Mouse (Mus musculus) adrenal gland (tissue): ENCODE measurements around the gene Ppp1r16b.

Experiments used
- intact Hi-C: fragments of 180-260 bp; cut with DNase I; formaldehyde crosslinking; loops from one replicate; pipeline ENCODE4 v1.15.1; 2025

The Ppp1r16b gene

DNA sequence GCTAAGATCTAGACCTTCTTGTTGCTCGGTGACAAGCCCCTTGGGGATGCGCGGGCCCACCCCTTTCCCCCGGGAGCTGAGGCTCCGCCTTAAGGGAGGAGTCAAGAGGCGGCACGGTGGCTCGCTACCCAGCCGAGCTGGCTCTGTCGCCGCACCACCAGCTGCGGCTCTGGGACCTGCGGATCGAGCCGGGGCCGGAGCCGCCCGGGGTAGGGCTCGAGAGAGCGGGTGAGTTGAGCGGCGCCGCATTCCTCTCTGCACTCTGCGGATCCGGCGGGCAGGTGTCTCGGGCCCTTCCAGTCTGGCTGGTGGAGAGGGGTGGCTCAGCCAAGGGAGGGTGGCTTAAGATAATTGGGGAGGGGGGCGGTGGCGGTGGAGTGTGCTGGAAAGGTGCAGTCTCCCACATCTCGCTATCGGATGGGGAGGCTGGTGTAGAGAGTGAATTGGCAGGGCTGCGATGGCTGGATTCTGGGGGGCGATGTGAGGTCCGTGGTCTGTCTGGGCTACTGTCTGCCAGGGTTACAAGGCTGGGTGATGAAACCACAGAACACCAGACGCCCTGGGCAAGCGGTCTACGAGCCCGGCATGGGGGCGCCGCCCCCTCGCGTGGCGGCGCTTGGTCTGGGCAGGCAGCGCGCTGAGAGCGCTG, 1.9 kb downstream of the Ppp1r16b start:
- intact Hi-C loops, result loop anchor here (5.0 kb wide), 1 partner anchor 80 kb away; no protein-coding TSS in a partner anchor

DNA sequence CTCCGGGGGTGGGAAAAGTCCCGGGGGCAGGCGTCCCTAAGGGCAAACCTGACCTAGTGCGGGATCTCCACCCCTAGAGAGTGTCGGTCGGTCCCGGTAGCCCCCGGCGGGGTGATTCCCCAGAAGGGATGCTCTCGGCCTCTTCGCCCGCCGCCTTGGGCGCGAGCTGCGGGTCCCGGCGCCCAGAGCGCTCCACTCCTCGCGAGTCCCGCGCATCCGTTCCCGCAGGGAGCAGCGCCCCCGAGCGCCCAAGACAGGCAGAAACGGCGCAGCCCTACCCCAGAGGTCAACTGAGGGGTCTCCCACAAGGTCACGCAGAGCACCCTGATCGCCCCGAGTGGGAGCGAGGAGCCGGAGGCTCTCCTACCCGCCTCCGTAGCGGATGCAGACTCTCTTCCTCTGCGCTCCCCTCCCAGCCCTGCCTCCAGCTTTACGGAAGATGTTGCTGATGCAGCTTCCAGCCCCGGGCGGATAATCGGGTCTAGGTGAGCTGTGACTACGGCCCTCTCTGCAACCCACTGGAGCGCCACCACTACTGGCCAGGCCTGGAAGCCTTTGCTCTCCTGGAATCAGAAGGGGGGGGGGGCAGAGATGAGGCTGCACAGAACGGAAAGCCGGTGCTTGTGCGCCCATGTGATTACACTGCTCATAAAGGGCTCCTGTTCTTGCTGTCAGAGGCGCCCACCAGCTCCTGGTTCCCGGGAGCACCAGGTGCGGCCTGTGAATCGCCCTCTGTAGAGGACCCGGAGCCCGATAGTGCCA, 2.7 kb downstream of the Ppp1r16b start:
- intact Hi-C loops, result loop anchor here (5.0 kb wide), 1 partner anchor 79 kb away; no protein-coding TSS in a partner anchor

DNA sequence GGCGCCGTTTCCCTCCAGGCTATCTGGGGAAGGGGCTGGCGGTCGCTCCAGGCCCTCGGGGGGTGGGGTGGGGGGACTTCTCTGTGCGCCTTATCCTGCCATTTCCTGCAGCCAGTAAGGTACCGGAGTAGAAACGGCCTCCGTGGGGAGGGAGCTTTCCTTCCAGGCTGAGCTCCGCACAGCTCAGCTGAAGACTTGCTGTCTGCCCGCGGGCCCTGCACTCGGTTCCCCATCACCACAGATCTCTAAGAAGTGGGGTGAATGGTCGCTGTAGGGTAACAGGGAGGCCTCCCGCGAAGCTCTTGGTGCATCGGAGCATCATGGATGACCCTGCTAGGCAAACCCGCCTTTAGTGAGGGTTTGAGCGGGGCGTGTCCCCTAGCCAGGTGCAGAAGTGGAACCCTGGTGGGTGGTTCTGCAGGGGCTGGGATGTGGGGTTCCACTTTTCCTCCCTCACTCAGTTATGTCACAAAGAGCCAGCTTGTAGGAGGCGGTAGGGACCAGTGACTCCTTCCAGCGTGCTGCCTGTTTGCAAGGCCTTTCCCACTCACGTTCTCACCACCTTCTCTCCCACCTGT, 3.3 kb downstream of the Ppp1r16b start:
- intact Hi-C loops, result loop anchor here (5.0 kb wide), 1 partner anchor 79 kb away; no protein-coding TSS in a partner anchor

DNA sequence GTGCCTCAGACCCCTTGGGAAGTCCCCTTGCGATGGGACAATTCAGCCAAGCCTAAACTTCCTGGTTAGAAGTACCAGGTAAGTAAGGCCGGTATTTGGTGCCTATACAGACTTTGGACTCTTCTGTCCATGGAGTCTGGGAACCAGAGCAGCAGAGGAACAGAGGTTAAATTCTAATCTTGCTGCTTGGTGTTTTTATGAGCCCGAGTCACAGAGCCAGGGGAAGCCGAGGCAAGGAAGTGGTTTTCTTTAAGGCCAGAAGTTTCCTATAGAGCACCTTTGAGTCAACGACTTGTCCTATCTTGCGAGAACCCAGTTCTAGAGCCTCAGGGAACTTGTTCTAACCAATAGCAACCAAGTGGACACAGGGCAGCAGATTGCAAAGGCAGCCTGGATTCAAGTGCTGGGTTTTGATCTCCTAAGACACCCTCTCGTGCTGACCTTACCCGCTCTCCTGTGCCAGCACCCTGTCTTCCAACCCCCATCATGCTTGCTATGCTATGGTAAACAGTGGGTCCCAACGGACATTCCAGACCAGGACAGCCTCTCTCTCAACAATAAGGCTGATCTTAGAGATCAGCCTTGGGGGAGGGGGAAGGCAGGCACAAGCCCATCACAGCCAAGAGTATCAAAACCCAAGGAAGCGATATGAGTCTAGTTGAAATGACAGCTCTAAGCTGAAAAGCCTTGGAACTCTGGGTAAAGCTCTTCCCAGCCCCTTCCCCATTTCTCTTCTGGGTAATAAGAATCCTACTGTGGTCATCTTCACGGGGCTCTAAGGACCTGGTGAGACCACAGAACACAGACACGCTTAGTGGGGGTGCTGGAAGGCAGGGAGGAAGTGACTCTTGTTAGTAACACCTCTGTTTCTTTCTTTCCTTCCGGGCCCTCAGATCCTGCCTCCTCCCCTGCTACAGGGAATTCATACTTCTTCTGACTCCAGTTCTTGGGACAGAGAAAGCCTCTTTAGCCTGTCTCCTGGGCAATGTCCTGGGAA, 4.3 kb downstream of the Ppp1r16b start:
- intact Hi-C loops, result loop anchor here (5.0 kb wide), 1 partner anchor 78 kb away; no protein-coding TSS in a partner anchor

DNA sequence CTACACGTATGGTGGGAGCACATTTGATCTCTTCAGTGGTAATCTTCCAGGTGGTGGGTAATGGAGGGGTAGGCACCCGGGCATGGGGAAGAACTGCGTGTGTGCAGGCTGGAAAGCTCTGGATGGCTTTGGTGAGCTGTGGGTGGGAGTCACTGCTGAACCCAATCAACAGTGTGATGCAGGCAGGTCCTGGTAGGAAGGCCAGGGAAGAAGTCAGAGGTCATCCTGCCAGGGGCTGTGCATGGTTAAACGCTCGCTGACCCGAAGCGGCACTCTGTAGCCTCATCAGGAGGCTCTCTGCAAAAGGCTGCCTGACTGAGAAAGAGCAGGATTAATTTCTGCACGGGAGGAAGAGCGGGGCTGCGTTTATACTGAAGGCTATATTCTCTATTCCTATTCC, 5.4 kb downstream of the Ppp1r16b start:
- intact Hi-C loops, result no loop called here

DNA sequence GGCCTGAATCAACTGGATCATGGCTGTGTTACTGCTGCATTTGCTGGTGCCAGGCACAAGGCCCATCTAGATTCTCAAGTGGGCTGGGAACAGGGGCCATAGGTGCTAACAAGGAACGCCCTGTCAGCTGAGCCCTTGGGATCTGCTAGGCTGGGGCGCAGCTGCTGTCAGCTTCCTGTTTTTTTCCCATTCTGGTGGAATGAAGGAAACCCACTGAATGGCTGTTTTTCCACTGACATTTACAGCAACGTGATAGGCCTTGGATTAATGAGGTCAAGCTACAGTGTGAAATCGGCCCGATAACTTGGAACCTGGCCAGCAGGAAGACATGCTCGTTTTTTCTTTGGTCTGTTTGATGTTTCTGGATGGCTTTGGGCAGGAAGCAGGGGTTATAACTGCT, 7.6 kb downstream of the Ppp1r16b start:
- intact Hi-C loops, result no loop called here

DNA sequence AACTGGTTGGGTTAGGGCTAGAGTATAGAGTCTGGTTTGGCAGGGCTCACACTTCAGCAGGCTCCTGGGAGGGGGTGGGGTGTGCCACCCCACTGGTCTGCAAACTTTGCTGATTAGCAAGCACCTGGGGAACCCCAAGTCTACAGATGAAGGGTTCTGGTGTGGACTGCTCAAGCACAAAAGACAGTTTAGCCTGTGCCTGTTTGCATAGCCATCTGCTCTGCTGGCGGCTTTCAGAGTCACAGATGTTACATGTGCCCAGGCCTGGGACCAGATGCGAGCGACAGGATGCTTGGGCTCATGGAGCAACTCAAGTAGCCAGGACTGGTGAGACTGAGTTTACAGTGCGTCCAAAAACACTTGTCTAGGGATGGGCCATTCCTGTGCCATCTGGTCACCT, 8.3 kb downstream of the Ppp1r16b start:
- intact Hi-C loops, result no loop called here

DNA sequence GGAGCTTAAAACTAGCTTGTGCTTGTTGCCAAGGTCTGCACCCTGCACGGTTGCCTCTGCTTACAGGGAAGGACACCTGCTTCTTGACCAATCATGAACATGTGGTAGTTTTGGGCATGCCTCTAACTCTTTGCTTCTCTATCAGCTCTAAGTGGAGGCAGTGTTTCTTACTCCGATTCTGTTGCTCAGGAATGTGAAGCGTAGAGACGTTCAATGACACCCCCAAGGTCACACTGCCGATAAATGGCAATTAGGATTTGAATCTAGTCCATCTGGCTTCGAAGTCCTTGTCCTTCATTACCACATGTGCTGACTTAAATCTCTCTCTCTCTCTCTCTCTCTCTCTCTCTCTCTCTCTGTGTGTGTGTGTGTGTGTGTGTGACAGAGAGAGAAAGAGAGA, 8.9 kb downstream of the Ppp1r16b start:
- intact Hi-C loops, result no loop called here

DNA sequence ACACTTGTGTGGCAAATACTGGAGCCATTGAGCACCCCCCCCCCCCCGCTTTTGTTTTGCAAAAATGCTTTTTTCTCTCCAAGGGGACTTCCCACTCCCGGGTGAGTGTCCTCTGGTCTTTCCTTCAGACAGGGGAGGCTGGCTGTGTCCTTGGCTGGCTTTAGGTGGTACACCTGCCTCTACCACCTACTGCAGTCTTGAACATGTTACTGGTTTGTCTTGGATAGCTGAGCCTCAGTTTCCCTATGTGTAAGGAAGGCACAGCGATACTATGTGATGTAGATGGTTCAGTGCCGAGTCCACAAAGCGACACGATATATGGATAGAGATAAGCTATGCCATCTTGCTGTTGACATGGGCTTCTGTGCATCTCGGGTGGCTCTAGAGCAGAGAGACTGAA, 9.6 kb downstream of the Ppp1r16b start:
- intact Hi-C loops, result no loop called here

DNA sequence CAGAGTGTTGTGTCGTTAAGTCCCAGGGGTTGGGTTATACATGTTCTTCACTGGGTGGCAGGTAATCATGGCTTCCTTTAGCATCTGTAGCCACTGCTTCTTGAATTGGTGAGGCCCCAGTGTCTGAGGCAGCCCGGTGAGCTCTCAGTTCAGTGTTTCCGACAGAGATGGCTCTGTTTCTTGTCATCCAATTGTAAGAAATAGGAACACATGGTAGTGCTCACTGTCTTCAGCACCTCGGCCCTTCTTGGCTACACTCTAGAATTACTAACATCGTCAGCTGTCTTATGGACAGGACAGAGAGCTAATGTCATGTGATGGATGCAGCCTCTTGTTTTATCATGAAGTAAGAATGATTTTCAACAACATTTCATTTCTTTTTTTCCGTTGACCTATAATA, 10.0 kb downstream of the Ppp1r16b start:
- intact Hi-C loops, result no loop called here

DNA sequence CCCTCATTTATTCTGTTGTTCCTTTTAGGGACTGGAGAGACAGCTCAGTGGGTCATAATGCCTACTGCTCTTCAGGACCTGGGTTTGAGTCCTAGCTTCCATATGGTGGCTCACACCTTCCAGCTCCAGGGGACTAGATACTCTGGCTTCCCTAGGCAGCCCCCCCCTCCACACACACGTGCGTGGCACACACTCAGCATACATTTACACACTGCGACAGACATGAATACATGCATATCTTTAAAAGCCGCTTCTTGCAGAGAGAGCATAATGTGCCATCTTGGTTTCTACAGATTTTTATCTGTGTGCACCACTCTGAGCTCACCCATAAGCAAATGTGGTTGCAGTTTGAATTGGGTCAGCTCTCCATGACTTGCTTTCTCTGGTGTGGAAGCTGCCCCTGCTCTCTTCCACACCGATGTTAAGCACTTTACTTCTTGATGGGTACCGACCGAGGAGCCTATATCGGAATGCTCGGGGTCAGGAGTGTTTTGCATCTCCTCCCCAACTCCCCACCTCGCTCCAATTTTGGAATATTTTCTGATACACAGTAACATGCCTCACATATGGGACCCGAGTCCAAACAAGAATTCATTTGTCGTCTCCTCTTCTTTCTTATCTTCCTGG, 10.8 kb downstream of the Ppp1r16b start:
- intact Hi-C loops, result no loop called here

DNA sequence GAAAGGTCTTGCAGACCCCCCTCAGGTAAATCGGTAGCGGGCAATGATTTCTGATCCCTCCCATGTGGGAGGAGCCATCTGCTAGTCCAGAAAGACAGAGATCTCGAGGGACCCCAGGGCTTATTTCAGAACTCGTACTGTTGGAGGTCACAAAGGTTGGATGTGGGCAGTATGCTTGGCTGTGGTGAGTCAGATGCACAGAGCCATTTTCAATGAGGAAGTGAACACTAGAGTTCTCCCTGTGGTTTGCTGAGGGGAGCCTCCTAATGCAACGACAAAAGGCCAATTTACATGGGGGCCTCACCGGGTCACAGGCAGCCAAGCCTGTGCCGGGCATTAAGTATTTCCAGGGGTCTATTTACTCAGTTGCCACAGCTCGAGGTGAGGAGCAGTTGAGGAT, 12.7 kb downstream of the Ppp1r16b start:
- intact Hi-C loops, result no loop called here

DNA sequence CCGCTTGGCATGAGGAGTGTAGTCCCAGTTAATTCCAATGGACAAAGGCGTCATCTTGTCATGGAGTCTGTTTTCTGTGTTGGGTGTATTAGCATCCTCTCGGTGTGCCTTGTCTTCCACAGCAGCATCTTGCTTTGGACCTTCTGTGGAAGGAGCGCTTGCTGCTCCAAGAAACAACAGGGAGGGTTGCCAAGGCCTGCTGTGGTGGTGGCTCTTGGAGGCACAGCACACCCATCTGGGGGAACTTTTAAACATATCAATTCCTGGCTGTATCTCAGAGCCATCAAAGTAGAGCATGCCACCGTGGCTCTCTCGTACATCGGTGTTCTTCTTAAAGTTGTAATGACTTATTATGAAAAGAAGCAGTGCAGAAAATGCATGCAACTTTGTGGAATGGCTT, 13.9 kb downstream of the Ppp1r16b start:
- intact Hi-C loops, result no loop called here

DNA sequence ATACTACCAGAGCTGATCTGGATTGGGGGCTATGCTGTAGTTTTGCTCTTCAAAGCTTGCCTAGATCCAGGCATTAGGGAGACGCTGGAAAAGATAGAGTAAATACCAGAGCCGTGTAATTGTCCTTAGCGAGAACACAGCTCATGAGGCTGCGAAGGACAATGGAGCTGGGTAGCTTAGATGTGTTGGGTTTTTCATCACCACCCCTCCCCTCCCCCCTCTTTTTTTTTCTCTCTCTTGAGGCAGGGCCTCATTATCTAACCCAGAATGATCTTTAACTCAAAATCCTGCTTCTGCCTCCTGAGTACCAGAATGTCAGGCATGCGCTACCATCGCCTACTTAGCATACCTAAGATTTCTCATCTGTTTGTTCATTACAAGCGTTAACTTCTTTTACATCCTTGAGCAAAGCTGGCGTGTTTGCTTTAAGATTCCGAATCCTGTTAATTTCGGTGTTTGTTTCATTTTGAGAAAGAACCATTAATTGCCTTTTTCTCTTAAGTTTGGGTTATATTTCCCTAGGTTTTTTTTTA, 15.2 kb downstream of the Ppp1r16b start:
- intact Hi-C loops, result no loop called here

DNA sequence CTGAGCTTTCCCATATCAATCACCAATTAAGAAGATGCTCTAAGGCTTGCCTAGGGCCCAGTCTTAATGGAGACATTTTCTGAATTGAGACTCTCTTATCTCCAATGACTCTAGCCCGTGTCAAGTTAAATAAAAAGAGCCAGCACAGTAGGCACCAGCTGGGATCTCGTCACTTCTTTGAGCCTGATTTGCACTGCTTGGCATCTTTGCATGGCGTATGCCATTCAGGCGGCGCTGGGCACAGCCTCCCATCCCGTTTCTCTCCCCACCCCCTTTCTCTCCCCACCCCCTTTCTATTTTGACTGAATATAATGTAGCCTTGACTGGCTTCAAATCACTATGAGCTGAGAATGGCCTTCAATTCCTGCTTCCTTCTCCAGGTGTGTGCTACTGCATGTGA, 16.5 kb downstream of the Ppp1r16b start:
- intact Hi-C loops, result no loop called here

DNA sequence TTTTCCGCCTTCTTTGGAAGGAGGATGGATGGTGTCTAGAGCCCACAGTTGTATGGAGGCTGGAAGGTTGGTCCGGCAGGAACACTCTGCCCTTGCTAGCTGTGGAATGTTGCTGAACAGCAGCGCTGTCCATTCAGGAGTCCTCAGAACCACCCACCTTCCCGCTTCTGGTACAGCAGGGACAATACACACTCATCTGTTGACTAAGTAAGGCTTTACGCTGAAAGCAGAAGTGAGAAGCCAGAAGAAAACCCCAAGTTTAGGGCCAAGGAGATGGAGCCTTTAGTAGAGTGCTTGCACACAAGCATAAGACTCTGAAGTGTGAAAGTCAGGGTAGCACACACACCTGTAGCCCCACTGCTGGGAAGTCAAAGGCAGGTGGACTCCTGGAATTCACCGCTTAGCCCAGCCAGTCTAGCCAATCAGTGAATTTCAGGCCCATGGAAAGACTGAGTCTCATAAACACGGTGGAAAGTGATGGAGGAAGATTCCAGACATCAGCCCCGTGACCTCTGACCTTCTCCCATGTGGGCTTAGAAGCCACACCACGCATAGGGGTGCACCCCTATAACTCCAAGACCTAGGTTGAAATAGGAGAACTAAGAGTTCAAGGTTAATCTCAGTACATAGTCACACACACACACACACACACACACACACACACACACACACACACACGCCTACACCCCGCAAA, 17.3 kb downstream of the Ppp1r16b start:
- intact Hi-C loops, result no loop called here

DNA sequence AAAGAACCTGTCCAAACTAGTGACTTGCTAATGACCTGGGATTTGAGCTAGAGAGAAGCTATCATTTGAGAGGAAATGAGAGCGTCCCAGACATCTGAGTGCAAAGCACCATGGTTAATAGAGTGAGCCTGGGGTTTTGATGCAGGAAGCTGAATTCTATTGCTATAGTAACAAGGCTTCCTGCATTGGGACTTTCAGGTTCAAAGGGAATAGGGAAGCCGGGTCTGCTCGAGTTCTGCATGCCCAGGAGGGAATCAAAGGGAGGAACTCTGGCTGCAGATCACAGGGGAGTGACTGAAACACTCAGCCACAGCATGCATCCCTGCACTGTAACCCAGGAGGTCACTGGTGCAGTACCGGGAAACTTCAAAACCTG, 17.8 kb downstream of the Ppp1r16b start:
- intact Hi-C loops, result no loop called here

DNA sequence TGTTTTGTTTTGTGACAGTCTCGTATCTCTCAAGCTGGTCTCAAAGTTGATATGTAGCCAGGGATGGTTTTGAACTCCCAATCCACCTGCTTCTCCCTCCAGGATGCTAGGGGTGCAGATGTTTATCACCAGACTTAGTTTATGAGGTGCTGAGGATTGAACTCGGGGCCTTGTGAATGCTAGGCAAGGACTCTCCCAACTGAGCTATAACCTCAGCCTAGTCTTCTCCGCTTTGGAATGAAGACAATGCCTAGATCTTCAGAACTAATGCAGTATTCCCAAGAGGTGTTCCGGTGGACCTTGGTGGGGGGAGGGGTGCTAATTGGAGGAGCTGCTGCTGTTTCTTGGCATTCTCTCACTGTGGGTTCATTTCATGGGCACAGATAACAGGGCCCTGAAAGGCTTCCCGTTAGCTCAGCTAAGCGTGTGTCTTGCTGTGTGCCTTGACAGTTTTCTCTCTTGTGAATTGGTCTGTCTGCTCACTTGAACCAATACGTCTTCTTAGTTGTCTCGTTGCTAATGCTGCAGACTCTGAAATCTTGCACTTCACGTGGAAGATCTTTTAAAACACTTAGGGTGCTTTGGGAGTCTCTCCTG, 19.1 kb downstream of the Ppp1r16b start:
- intact Hi-C loops, result no loop called here

DNA sequence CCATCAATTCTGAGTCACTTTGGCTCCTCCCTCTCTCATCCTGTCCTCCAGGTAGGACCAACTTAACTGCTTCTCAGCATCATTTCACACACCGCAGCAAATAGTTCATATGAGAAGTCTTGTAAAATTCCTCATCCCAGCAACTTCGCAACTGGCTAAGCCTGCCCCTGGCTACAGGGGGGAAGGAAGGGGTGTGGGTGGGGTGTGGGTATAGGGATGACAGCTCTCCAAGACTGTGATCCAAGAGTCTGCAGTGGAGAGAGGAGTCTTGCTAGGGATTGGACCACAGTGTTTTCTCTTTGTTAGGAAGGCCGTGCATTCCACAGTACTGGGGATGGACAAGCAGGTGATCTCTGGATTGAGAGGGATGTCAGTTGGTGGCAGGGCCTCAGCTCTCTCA, 19.7 kb downstream of the Ppp1r16b start:
- intact Hi-C loops, result no loop called here

DNA sequence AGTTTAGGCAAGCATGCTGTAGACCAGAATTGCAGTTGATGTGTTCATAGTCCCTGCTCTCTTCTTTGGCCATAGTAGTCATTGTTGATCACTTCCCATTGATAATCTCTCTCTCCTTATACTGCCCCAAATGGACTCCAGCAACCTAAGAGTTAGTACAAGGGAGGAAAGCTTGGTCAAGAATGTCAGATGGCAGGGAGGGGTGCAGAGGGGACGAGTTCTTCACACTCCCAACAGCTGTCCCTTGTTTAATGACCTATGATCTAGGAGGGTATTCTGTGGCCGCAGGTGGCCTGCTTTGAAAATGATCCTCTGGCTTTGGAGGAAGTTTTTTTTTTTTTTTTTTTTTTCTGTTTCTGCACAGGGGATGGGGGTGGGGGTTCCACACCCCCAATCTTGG, 21.2 kb downstream of the Ppp1r16b start:
- intact Hi-C loops, result no loop called here
